Mouse (Mus musculus) frontal cortex, adult 2 months (tissue): ENCODE measurements at regions not wholly inside any gene's neighbourhood (a gene's known extent, or its start where the extent isn't known, plus 50 kb on each side); places are given as distances from the start of the nearest gene placed in this dataset.
"Not testable (repeated sequence)": the region's sequence is repeated elsewhere in the genome, so short reads cannot be mapped to it uniquely, and the experiment has no call there.

ENCODE experiments used
- DNase-seq, 2 experiments: peaks; one replicate each; pipeline ENCODE4 v3.0.0; 2022; ENCODE audit warnings: low spot score in 1 of 2; ENCODE audit errors: extremely low spot score in 1 of 2

DNA sequence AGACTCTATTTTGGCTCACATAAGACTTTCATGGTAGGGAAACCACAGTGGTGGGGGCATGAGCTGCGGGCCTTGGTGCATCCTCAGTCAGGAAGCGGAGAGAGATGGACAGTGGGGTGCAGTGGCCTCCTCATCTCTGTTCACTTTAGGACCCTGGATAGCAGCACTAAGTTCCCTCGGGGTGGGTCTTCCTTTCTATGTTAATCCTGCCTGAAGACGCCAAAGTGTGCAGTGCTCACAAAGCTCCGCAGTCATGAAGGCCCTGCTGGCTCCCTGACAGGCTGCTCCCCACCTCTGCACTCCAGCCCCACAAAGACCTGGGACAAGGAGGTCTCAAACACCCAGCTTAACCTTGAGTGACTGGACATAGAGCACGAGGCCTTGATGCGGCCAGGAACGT is 56.8 kb downstream of the Sox1 start:
- no peak for DNase-seq

DNA sequence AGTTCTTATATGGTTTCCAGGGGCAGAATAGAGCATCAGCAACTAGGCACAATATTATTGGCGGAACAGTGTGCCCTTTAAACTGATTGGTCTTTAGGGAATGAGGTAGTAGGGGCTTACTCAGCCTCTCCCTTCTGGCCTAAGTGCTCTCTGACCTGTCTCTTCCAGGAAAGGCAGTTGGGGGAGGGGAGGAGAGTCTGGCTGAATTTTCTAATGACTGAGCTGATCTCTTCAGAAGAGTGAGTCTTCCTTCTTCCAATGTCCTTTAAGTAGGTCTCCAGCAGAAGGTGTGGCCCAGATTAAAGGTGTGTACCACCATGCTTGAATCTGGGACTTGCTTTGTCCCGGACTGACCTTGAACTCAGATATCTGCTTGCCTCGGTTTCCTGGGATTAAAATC is 60.3 kb downstream of the Sox1 start:
- not testable (repeated sequence) for DNase-seq

DNA sequence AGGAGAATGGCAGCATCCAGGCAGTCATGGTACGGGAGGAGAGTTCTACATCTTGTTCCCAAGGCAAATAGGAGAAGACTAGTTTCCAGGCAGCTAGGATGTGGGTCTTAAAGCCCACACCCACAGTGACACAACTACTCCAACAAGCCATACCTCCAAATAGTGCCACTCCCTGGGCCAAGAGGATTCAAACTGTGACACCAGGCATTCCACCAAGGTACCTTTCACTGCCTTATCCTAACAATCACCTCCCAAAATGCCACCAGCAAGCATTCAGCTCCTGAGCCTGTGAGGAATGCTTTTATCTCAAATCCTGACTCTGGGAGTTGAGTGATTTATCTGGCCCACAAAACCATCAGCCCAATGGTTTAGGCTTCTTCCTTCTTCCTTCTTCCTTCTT is 61.2 kb downstream of the Sox1 start:
- no peak for DNase-seq

DNA sequence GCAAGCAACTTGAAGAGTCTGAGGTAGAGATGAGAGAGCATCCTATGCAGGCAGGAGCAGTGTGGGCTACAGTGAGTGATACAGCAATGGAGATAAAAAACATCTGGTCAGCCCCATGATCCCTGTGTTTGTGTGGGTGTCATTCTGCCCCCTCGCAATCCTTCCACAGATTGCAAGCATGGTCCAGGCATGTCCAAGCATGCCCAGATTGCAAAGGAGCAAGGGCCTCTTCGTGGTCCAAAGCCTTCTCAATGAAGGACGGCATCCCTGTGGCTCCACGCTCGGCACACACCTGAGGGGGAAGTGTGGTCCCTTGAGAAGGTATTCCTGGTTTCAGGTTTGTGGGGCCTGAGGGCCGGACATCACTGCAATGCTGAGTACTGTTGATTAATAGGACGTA is 61.9 kb downstream of the Sox1 start:
- DNase-seq, result no peak

DNA sequence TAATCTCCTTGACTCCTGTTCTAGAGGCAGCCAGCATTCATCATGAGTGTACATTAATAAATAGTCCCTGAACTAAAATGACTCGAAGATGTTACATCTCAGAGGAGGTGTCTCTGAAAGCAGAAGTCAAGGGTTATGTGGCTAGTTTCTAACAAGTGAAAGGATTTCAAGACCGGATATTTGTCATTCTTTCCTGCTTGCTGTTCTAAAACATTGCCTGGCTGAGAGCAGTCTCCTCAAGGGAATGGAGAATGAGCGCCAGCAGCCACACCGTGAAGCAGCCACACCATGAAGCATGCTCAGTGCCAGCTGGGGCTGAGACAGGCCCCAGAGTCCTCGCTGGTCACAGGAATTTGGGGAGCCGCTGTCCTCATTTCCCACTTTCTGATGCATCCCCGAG is 71.8 kb downstream of the Sox1 start:
- no peak for DNase-seq

DNA sequence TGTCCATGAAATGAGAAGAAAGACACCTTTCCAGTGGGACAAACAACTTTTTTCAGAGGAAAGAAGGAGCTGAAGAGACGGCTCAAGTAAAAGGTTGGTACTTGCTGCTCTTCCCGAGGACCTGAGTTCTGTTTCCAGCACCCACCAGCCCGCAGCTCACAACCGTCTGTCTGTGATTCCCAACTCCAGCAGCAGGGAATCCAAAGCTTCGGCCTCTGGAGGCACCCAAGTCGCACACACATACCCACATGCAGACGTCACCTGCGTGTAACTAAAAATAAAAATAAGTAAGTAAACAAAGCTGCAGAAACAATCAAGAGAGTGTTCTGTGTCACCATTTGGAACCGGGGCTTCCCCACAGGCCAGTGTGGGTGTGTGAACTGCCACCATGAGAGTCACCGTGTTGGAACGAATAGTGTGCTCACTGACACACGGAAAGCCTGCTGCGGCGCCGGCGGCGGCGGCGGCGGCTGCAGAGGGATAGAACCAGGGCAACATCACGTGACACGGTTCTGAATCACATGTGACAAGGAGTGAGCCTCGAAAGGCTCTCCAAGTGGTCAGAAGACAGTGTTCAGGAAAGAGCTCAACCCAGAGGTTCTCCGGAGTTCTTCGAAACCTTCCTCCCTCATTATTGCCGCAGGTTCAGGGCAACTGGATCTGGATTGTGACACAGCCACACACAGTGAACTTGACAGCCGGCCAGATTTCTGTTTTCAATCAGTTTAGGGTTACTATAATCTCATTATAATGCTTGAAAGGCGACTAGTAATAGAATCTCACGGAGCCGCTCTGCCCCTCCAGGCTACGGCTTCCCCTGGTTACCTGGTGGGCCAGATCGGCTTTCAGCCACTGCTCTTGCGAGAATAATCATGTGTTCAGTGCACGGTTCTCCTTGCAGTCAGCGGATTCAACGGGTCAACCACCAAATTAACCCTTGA is 72.6 kb downstream of the Sox1 start:
- no peak for DNase-seq

DNA sequence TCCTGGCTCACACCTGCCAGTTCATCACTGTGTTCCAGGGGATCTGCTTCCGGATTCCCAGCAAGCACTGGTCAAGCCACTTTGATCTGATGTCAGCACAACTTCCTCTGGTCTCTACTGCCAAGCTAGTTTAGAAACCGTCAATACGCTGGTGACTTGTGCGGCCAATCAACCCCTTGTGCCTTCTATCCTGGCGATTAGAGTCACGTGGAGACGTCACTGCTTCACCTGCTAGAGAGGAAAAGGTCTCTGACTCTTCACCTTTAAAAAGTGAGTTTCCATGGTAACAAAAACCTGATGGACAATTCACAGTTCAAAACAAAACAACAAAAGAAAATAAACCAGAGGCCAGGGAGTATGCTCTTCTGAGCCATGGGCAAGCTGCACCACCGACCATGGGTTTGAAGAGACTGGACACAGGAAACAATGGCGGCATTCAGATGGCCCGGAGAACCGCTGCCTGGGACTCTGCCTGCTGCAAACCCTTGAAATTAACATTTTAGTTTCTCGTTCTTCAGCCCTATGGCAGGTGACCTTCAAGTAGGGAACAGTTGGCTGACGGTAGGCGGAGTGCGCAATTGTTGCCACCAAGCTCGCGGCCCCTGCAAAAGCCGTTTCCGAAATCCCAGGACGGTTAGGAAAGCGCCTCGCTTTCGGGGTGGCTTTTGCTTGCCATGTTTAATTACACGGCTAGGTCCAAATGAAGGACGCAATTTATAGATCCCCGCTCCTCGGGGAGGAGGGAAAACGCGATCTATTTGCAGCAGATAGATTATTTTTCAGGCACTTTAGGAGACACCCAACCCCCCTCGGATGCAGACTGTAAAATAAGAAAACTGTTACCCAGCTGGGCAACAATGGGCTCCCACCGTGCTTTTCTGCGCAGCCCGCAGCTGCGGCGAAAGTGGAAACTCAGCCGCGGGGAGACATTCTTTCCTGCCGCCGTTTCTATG is 82.6 kb downstream of the Sox1 start:
- DNase-seq, result no peak

DNA sequence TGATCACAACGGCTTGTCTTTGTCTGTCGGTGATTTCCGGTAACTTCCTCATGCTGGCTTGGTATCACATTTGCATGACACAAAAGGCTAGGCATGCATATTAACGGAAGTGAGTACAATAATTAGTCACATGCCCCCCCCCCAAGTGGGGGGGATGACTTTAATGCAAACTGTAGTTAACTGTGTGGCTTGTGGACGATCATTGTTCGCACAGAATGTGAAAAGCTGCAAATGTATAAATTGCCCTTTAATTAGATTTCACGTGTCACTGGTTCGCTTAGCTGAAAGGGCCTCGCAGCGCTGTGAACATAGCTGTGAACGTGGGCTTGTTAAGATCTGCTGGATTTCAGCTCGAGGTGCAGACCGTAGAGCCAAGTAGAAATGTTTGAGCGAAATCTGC is 86.8 kb downstream of the Sox1 start:
- no peak for DNase-seq

DNA sequence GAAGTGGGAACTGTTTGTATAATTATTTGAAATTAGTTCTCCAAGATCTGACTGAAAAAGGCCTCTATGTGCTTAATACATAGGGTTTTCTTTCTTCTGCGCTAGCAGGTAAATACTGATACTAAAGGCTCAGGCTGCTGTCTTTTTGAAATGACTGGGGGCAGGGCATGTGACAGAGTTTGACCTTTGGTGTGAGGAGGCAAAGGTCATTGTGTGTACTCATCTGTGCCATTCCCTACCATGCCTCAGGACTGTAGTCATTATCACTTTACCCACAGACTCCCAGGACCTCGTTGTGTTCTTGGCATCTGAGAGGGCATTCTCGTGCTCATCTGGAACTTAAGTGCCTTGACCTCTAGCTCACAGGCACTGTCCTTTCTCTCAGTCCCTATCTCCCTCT is 88.5 kb downstream of the Sox1 start:
- no peak for DNase-seq

DNA sequence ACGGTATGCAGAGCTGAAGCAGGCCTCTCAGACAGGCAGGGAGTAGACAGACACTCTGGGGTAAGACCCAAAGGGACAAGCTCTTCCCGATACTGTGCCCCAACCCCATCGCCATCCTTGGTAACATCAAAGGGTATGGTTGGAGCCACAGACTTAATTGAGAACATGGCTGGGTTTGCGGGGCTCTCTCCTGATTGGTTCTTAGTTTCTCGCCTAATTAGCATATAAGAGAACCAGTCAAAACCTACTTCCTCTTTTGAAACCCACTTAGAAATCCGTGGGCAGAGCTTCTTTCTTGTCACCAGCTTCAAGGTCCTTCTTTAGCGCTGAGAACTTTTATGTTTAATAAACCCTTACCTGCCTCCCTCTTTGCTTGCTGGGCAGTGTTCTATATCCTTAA is 87.5 kb upstream of the Spaca7 start:
- no peak for DNase-seq

DNA sequence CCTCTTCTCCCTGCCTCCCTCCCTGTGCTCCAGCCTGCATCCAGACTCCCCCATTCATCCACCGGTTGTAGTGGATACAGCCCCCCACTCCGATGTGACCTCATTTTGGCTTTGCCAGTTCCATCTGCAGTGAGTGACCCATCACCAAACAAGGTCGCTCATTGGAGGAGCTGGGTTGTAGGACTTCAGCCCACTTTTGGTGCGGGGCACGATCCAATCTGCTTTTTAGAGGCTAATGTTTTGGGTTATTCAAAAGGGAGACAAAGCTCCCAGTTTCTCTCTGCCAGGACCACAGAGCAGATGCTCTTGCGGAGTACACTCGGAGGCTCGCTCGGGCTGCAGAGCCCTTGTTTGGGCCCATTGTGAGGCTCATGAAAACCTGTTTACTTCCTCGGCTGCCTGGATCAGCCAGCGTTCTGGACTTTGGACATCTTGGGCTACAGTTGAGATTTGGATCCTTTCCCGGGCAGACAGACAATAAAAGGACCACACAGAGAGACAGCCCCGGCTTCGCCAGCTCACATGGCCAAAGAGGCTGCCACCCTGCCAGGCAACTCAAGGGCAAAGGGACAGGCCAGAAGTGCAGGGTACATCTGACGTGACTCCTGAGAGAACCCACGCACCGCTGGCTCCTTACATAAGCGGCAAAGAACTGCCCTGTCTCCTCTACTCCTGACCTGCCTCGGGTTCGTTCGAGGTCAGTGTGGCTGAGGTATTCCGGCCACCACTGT is 86.3 kb upstream of the Spaca7 start:
- DNase-seq, result peak; percentile 66 to 72

DNA sequence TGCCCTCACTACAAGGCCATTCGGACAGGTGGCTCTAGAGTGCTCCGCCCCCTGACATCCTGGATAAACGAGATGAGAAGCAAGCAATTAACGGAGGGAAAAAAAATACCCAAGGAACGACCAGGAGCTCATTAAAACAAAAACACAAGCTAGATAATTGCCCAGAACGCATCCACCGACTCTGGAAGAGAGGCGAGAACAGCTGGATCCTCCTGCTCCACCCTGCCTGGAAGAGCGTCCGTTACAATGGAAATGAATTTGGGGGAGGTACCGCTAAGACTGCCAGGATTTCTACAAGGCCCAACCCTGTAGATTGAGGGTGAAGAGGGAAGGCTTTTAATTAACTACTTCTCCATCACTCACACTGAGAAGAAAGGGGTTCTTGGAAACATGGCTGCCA is 85.6 kb upstream of the Spaca7 start:
- no peak for DNase-seq

DNA sequence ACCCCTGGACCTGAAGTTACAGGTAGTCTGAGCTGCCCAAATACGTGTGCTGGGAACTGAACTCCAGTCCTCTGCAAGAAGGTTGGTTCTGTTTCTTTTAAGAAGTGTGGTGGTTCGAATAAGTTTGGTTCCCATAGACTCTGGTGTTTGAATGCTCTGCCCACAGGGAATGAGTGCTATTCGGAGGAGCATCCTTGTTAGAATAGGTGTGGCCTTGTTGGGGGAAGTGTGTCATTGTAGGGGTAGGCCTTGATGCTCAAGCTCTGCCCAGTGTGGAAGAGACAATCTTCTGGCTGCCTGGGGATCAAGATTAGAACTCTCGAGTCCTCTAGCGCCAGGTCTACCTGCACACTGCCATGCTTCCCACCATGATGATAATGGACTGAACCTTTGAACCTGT is 83.6 kb upstream of the Spaca7 start:
- no peak for DNase-seq

DNA sequence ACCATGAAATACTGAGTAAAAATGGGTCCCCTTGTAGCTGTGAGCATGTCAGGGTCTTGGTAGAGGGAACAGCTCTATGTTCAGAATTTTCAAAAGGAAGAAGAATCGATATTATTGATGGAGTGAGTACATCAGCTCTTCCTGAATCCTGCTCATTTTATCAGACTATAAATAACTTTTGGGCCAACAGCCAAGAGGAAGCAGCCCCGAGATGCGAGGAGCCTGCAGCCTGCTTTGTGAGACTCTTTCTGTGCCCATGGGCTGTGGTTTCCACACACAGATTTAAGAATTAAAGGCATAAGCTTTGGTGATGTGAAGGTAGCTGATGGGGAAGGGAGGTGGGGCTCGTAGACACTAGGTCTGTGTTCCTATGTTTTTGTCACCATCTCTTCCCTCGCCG is 81.4 kb upstream of the Spaca7 start:
- DNase-seq, result no peak

DNA sequence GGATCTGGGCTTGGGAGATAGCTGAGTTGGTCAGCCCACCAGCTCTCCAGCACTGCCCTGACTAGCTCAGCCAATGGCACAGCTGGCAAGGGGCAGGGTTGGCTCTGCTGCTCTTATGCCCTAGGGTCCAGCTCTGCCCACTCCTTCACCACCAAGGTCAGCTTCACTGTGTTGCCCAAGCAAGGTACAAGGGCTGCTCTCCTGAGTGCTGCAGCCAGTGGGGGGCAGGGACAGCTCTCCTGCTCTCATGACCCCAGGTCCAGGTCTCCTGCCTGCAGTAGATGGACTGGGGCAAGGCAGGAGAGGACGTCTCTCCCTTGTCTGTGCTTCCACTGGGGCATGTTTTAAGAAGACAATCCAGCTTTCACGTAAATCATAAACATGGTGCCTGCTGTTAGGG is 80.4 kb upstream of the Spaca7 start:
- no peak for DNase-seq

DNA sequence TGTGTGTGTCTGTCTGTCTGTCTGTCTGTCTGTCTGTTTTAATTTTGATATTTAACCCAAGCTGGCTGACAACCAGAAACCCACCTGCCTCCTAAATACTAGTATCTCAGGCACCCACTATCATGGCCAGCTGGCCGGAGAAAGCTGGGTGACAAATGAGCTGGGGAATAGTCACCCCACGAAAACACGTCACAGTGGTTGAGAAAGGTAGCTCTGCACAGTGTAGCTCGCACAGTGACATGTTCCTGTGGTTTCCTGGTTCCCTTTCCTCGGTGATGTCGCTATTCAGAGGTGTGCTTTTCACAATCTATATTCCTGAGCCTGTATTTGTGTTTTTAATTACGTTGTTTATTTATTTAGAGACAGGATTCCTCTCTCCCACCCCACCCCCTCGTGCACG is 78.3 kb upstream of the Spaca7 start:
- no peak for DNase-seq

DNA sequence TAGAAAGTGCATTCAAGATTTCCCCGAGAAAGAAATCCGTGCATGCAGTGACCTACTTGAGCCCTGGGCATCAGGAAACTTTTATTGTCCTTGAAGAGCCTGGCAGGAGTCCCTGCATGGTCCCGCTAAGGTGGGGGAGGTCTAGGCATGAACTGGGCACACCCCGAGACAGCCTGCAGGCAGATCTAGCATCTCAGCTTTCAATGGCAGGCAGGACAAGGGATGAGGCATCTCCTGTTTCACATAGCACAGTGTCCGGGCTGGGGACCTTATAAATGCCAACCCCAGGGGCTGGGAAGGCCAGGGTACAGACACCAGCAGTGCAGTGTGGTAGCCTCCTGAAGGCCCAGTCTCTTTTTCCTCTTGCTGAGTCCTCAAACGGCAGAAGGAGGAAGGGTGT is 75.4 kb upstream of the Spaca7 start:
- DNase-seq, result no peak

DNA sequence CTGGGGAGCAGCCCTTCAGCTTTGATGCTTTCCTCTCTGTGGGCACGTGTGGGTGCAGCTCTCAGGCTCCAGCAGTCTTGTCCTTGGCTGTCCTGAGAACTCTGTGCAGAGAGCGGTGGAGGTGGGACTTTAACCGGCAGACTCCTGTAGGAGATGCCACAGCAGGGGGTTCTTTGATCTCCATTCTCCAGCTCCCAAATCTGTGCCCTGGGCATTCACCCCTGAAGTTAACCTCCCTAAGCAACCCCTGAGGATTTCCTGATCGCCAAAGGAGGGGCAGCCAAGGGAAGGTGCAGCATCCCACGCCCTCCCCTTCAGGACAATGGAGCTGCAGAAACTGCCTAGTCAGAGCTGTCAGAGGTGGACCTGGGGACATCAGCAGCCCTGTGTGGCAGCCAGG is 73.2 kb upstream of the Spaca7 start:
- DNase-seq, result no peak

DNA sequence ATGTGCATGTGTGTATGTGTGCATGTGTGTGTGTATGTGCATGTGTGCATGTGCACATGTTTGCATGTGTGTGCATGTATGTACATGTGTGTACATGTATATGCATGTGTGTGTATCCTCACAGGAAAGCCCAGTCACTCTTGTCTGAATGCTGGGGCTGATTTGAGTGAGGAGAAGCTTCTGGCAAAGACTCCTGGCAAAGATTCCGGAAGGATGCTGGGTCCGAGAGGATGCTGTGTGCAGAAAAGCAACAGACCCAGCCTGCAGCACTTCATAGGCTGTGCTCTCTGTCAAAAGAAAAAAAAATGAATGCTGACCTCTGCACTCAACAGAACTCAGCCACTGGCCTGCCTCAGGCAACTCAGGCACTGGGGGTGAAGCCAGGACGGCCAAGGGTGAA is 72.5 kb upstream of the Spaca7 start:
- no peak for DNase-seq

DNA sequence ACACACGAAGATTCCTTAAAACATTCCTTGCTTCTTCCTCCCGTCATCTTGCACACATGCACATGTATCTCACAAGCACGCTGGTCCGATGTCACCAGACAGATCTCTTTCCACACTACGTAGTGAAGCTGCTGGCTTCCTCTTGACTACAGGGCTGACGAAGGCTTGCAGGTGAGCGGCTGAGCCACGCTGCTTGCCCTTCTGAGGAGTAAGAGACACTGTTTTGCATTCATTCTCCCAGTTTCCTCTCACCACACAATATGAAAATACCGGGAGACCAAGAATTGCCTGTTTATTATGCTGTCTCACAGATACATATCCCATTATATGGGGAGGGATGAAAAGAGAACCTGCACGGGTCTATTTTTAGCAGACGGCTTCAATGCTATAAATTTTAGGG is 71.0 kb upstream of the Spaca7 start:
- DNase-seq, result no peak

DNA sequence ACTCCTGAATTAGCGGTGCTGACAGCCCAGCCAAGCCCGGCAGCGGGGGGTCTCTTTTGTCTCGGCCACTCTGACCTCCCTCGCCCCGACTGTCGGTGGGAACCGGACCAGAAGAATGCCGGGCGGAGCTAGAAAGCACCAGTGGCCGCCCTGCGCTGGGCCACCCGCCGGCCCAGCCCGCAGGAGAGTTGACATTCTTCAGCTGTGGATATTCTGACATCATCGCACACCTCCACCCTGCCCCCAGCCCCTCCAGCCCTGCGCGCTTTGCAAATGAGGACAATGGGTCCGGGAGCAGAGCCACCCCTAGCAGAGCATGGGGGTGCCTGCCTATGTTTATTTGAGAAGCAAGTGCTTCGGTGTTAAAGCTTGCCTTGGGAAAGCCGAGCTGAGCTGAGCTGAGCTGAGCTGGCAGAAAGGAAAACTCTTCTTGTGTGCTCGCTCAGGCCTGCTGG is 70.5 kb upstream of the Spaca7 start:
- DNase-seq, result no peak
